Mouse (Mus musculus) ES-Bruce4 (cell line): ENCODE results near the gene Ccdc88c. TPM values are rescaled to one million over a fixed set of nuclear protein-coding genes. Genes with fewer than 3 reads are reported as not detected.

Experiments used
- H3K27ac ChIP-seq: 2 replicates; pipeline ENCODE4 v1.5.1; 2012; ENCODE audit warnings: low read length, inconsistent platforms; ENCODE audit not compliant: insufficient read depth
- H3K27me3 ChIP-seq: 2 replicates; pipeline ENCODE4 v1.6.1; 2012; ENCODE audit warnings: mild to moderate bottlenecking, low read length, inconsistent platforms; ENCODE audit not compliant: control insufficient read depth, poor library complexity, insufficient read depth, severe bottlenecking
- H3K36me3 ChIP-seq: 2 replicates; pipeline ENCODE4 v1.6.1; 2012; ENCODE audit warnings: inconsistent platforms, mild to moderate bottlenecking, low read length, moderate library complexity; ENCODE audit not compliant: control insufficient read depth, poor library complexity, insufficient read depth, severe bottlenecking
- H3K4me1 ChIP-seq: one replicate; pipeline ENCODE4 v1.8.1; 2011; ENCODE audit warnings: low read length; ENCODE audit not compliant: control insufficient read depth, insufficient read depth
- H3K4me3 ChIP-seq: 2 replicates; pipeline ENCODE4 v1.5.1; 2011; ENCODE audit warnings: low read depth, mild to moderate bottlenecking, low read length
- H3K9ac ChIP-seq: 2 replicates; pipeline ENCODE4 v1.6.1; 2012; ENCODE audit warnings: low read depth, mild to moderate bottlenecking, inconsistent platforms; ENCODE audit not compliant: poor library complexity, severe bottlenecking
- H3K9me3 ChIP-seq: replicated peaks from 2 replicates; pipeline ENCODE4 v1.6.1; 2012; ENCODE audit warnings: mild to moderate bottlenecking, low read length, inconsistent platforms; ENCODE audit not compliant: control insufficient read depth, poor library complexity, insufficient read depth, severe bottlenecking
- CTCF ChIP-seq: IDR thresholded peaks from one replicate; pipeline ENCODE4 v1.8.1; 2011; ENCODE audit warnings: low read depth, low read length
- EP300 ChIP-seq: IDR thresholded peaks from 2 replicates; pipeline ENCODE4 v1.6.1; 2011; ENCODE audit warnings: low read depth, low read length; ENCODE audit not compliant: insufficient read depth
- POLR2A ChIP-seq: IDR thresholded peaks from one replicate; pipeline ENCODE4 v1.8.1; 2011; ENCODE audit warnings: low read length; ENCODE audit not compliant: insufficient read depth
- polyA plus RNA-seq: library from polyadenylated mRNA; stranded (reverse); fragments of >200 nt; gene quantifications from 2 replicates; pipeline ENCODE4 v1.2.4, GENCODE M21; 2011; ENCODE audit warnings: low read depth; ENCODE audit not compliant: missing spikeins, insufficient read depth, insufficient read length

Gene Ccdc88c
- polyA plus RNA-seq, 1 experiment = 69.0 TPM

DNA sequence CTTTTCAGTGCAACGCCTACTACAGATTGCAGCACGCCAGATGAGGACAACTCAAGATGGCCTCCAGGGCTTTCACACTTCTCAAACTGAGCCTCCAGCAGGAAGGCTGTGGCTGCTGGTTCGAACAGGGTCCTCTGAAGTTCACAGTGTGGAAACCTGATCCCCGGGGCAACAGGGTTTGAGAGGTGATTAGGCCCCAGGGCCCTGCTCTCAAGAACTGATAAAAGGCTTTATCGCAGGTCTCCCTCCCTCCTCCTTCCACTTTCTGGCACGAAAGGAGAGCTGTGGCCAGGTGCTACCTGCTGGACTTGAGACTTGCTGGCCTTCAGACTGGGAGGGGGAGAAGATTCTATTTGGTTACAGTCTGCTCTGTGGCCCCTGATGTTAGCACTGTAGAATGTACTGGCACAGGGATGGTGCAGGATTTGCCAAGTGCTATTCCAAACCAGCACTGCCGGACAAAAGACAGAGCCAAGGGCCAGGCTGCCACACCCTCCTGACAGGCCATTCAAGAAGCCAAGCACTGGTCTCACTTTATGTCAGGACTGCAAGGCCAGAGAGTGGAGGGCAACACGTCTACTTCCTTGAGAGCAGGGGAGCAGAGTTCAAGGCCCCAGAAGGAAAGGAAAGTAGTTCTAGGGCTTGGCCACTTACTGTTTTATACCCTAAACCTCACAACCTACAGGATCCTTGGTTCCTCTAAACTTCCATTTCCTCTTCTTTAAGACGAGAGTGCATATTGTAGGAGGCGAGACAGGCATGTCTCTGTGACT lies 18.5 kb downstream of the Ccdc88c start:
- peak overlapping the region; percentile 72 for H3K27ac ChIP-seq
- H3K4me1 ChIP-seq = peaks cover 22% of the 10 kb centered on the region
- no peak overlapping the region for H3K9ac ChIP-seq
- no peak overlapping the region for H3K4me3 ChIP-seq
- H3K27me3 ChIP-seq = no peaks in the 10 kb centered on the region
- no peaks in the 10 kb centered on the region for H3K36me3 ChIP-seq
- no peaks in the 10 kb centered on the region for H3K9me3 ChIP-seq
- TF ChIP-seq EP300 (peak; percentile 74; the same call in 1 of the 2 replicates), POLR2A (no peak)

DNA sequence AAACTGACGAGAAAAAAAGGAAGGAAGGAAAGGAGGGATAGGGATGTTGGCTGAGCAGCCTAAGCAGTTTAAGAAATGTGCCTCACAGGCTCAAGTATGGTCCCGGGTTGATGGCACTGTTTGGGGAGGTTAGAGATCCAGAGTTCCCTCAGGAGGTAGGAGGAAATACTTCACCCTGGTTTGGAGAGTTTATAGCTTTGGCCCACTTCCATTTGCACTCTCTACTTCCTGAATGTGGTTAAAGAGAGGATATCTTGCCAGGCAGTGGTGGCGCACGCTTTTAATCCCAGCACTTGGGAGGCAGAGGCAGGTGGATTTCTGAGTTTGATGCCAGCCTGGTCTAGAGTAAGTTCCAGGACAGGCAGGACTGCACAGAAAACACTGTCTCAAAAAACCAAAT lies 19.6 kb downstream of the Ccdc88c start:
- no peaks in the 10 kb centered on the region for H3K9me3 ChIP-seq
- no peaks in the 10 kb centered on the region for H3K36me3 ChIP-seq
- no peak overlapping the region for H3K9ac ChIP-seq
- H3K27me3 ChIP-seq = no peaks in the 10 kb centered on the region
- no peak overlapping the region for H3K4me3 ChIP-seq
- peak overlapping the region; percentile 83 for H3K27ac ChIP-seq
- no peak for TF ChIP-seq POLR2A
- TF ChIP-seq EP300 = no peak
- TF ChIP-seq CTCF = no peak
- peaks cover 20% of the 10 kb centered on the region for H3K4me1 ChIP-seq

DNA sequence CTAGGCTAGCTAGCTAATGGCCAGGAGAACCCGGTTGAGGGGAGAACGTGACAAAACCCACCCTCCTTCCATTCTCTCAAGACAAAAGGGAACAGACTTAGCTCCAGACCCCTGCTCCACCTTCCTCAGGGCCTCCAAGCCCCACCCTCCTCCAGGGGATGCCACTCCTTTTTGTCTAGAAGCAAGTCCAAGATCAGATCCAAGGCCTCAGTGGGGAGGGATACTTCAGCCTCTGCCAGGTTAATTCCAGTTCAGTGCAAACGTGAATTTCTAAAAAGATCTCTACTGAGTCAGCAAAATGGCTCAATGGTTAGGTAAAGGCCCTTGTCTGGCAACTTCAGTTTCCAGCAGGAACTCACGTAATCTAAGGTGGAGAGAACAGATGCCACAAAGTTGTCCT lies 20.2 kb downstream of the Ccdc88c start:
- no peaks in the 10 kb centered on the region for H3K27me3 ChIP-seq
- H3K4me1 ChIP-seq = peaks cover 18% of the 10 kb centered on the region

DNA sequence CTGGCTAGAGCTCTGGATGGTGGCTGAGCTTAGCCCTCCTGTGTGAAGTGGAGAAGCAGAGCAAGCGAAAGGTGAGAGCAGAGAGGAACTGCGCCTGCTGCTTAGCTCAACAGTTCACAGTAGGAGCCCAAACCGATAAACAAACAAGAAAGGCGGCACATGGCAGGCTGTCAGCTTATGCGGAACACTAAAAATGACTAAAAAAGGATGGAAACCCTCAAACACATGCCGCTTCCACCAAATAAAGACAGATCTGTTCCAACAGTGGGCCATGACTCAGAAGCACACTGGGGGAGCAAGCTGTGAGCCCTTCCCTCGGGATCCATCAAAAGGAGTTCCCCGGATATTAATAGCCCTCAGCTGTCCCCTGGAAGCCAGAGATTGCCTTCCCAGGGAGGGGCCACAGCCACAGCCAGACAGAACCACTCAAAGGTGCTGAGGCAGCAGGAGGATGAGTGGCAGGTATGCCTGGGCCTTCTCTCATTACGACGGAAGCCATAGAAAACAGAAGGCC lies 20.8 kb downstream of the Ccdc88c start:
- Histone ChIP-seq H3K4me3 (peak overlapping the region; percentile 7), H3K36me3 (no peaks in the 10 kb centered on the region), H3K4me1 (peaks cover 21% of the 10 kb centered on the region), H3K9ac (0 out of 2 replicates have a peak overlapping the region, but pooled peaks have one; percentile 3), H3K27ac (peak overlapping the region; percentile 83), H3K27me3 (no peaks in the 10 kb centered on the region), H3K9me3 (no peaks in the 10 kb centered on the region)
- TF ChIP-seq CTCF (no peak), EP300 (peak; percentile 72)

More for the DNA sequence above, 20.2 kb downstream of the Ccdc88c start:
- no peak overlapping the region for H3K4me3 ChIP-seq
- no peaks in the 10 kb centered on the region for H3K9me3 ChIP-seq
- H3K27ac ChIP-seq = peak overlapping the region; percentile 83
- TF ChIP-seq CTCF (no peak), POLR2A (no peak), EP300 (peak; percentile 92)
- no peaks in the 10 kb centered on the region for H3K36me3 ChIP-seq
- H3K9ac ChIP-seq = no peak overlapping the region

DNA sequence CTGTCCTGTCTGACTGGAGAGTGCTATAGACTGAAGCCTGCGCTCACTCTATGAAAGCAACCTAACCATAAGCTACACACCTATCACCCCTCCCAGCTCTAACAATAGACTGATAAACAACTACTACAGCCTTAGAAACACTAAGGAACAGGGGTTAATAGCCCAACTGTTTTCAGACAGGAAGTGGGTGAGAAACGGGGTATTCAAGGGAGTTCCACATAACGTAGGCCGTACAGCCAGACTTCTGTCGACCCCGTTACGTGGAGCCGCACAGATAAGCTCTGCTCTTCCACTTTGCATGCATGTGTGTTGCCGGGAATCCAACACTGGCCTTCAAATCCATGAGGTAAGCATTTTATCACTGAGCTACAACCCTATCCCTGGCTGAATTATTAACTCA lies 21.4 kb downstream of the Ccdc88c start:
- Histone ChIP-seq H3K9ac (no peak overlapping the region), H3K4me3 (0 out of 2 replicates have a peak overlapping the region, but pooled peaks have one; percentile 24), H3K27ac (peak overlapping the region; percentile 83), H3K36me3 (no peaks in the 10 kb centered on the region), H3K27me3 (no peaks in the 10 kb centered on the region), H3K9me3 (no peaks in the 10 kb centered on the region), H3K4me1 (peaks cover 21% of the 10 kb centered on the region)
- TF ChIP-seq EP300 = no peak
- no peak for TF ChIP-seq CTCF
- TF ChIP-seq POLR2A = no peak

DNA sequence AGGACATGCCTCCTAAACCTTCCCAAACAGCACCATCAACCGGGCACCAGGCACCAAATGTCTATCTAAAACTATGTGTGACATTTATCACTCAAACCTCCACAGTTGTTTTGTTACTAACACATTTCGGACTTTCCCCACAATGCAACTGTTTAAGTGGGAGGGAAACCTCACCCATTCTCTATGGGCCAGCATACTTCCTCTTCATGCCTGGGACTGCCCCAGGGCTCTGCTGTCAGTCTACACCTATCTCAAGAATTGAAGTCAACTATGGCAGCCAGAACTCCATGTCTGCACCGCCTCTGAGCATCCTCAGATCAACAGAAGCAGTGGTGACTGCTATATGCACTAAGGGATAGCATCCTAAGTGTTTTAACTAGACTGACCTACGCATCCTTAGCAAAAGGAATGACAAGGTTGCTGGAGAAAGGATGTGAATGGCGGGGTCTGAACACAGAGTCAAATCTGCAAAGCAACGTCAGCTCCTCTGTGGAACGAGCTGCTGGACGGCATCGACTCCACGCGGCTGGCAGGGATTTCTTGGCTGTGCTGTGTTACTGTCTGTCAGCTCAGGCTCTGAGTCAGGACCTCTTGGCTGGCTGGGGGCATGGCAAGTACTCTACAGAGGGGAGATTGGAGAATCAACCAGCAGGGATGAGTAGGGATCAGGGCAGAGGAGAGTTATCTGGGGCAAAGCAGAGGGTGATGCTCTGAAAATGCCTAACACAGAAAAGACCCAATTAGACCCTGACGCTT lies 23.0 kb downstream of the Ccdc88c start:
- Histone ChIP-seq H3K4me3 (no peak overlapping the region), H3K36me3 (no peaks in the 10 kb centered on the region), H3K27ac (no peak overlapping the region), H3K4me1 (peaks cover 26% of the 10 kb centered on the region), H3K9ac (no peak overlapping the region), H3K9me3 (no peaks in the 10 kb centered on the region), H3K27me3 (no peaks in the 10 kb centered on the region)
- TF ChIP-seq CTCF = no peak
- TF ChIP-seq POLR2A = no peak
- TF ChIP-seq EP300 = no peak
